Mouse (Mus musculus) liver, embryonic 14.5 days (tissue): ENCODE measurements at regions not wholly inside any gene's neighbourhood (a gene's known extent, or its start where the extent isn't known, plus 50 kb on each side); places are given as distances from the start of the nearest gene placed in this dataset.

Source experiments
- CTCF ChIP-seq: IDR thresholded peaks from 2 replicates; pipeline ENCODE4 v1.5.1; 2016; ENCODE audit warnings: antibody characterized with exemption, low read depth, control low read depth
- EP300 ChIP-seq: IDR thresholded peaks from 2 replicates; pipeline ENCODE4 v1.6.1; 2016; ENCODE audit warnings: antibody characterized with exemption, low read depth

GRCm38 (mm10) chr10:56900914-56901313 is 523.8 kb downstream of the Gja1 start:
- TF ChIP-seq EP300 (no peak), CTCF (no peak)
